ENCODE assay signal across 12 mouse cellular contexts in genomic region chr3:84218498-84218897, GRCm38 (mm10). TPM values are rescaled to one million over a fixed set of nuclear protein-coding genes. Genes with fewer than 3 reads are reported as not detected.
DNase-seq lines count a peak whose midpoint lies in the region; ATAC-seq and TF ChIP-seq lines count a peak whose summit lies in the region.
"Had no signal": no experiment of that assay in that cellular context is flagged by ENCODE, and none has a peak within 500 bp of the region (broad histone marks: within the 10 kb centered on the region; RNA-seq: fewer than 3 reads in every experiment).

No protein-coding gene starts in this region.

- no peak for DNase-seq in hindbrain, embryonic 11.5 days (ENCODE audit: low spot score)
- DNase-seq in midbrain, embryonic 14.5 days: no peak
- DNase-seq in spleen, postnatal 4 days (ENCODE audit: low spot score in 2 of 2): no peak
- no peak for DNase-seq in thymus, postnatal 4 days
- no peak for DNase-seq in left cerebral cortex, postnatal 10 days (ENCODE audit: extremely low spot score in 1 of 2, low spot score in 2 of 2)
- DNase-seq: heart, postnatal 14 days; kidney, adult 2 months; layer of hippocampus, adult 9-11 months; liver, embryonic 13.5 days; thymus, adult 18-20 months had no signal

- ATAC-seq in embryonic facial prominence, embryonic 12.5 days (ENCODE audit: insufficient number of reproducible peaks, insufficient read depth, low FRiP score, low TSS enrichment): no peak
- ATAC-seq in hindbrain, embryonic 11.5 days (ENCODE audit: low FRiP score): no peak
- ATAC-seq in midbrain, embryonic 14.5 days (ENCODE audit: low FRiP score, low TSS enrichment): no peak

- H3K9ac ChIP-seq in ES-Bruce4 (ENCODE audit: low read depth, poor library complexity, severe bottlenecking): peak overlapping the region; percentile 58; the same call in 1 of the 2 replicates
- H3K9ac ChIP-seq in embryonic facial prominence, embryonic 12.5 days: no peak overlapping the region
- H3K9ac ChIP-seq in hindbrain, embryonic 11.5 days (ENCODE audit: low read depth, low read length): no peak overlapping the region
- peak overlapping the region; percentile 64; the same call in 1 of the 2 replicates for H3K9ac ChIP-seq in midbrain, embryonic 14.5 days (replicated peaks; ENCODE audit: low read length)
- H3K9ac ChIP-seq: liver, embryonic 13.5 days had no signal

- H3K27me3 ChIP-seq in ES-Bruce4 (ENCODE audit: control insufficient read depth, insufficient read depth, low read length, poor library complexity, severe bottlenecking): no peaks in the 10 kb centered on the region
- H3K27me3 ChIP-seq in embryonic facial prominence, embryonic 12.5 days: no peaks in the 10 kb centered on the region
- H3K27me3 ChIP-seq in hindbrain, embryonic 11.5 days (ENCODE audit: control insufficient read depth, insufficient read depth, low read length): no peaks in the 10 kb centered on the region
- no peaks in the 10 kb centered on the region for H3K27me3 ChIP-seq in midbrain, embryonic 14.5 days (ENCODE audit: control insufficient read depth, insufficient read depth, low read length)

- TF ChIP-seq EP300 in ES-Bruce4 (IDR thresholded peaks at IDR 0.05; ENCODE audit: insufficient read depth, low read depth, low read length): no peak

- TF ChIP-seq POLR2A in ES-Bruce4 (IDR thresholded peaks at IDR 0.05; ENCODE audit: insufficient read depth, low read length): no peak

- peaks cover 3% of the 10 kb centered on the region for H3K4me1 ChIP-seq in ES-Bruce4 (ENCODE audit: control insufficient read depth, insufficient read depth, low read length)
- peaks cover 33% of the 10 kb centered on the region for H3K4me1 ChIP-seq in embryonic facial prominence, embryonic 12.5 days
- H3K4me1 ChIP-seq in hindbrain, embryonic 11.5 days (replicated peaks; ENCODE audit: control insufficient read depth, insufficient read depth, low read length): peaks cover 12% of the 10 kb centered on the region; the same call in 1 of the 2 replicates
- H3K4me1 ChIP-seq in midbrain, embryonic 14.5 days (ENCODE audit: control insufficient read depth, insufficient read depth, low read length): peaks cover 62% of the 10 kb centered on the region

- H3K9me3 ChIP-seq in ES-Bruce4 (replicated peaks; ENCODE audit: control insufficient read depth, insufficient read depth, low read length, poor library complexity, severe bottlenecking): peaks cover 3% of the 10 kb centered on the region
- no peaks in the 10 kb centered on the region for H3K9me3 ChIP-seq in embryonic facial prominence, embryonic 12.5 days
- H3K9me3 ChIP-seq in hindbrain, embryonic 11.5 days (ENCODE audit: control insufficient read depth, low read length): no peaks in the 10 kb centered on the region
- no peaks in the 10 kb centered on the region for H3K9me3 ChIP-seq in midbrain, embryonic 14.5 days (ENCODE audit: control insufficient read depth, low read length)
- H3K9me3 ChIP-seq: liver, embryonic 13.5 days had no signal

- H3K4me2 ChIP-seq in embryonic facial prominence, embryonic 12.5 days (replicated peaks): peak overlapping the region; percentile 81
- H3K4me2 ChIP-seq in hindbrain, embryonic 11.5 days (replicated peaks; ENCODE audit: low read depth, low read length): peak overlapping the region; percentile 26
- peak overlapping the region; percentile 77 for H3K4me2 ChIP-seq in midbrain, embryonic 14.5 days (ENCODE audit: low read length)
- H3K4me2 ChIP-seq: liver, embryonic 13.5 days had no signal

- no peak overlapping the region for H3K27ac ChIP-seq in ES-Bruce4 (ENCODE audit: insufficient read depth, low read length)
- H3K27ac ChIP-seq in embryonic facial prominence, embryonic 12.5 days: peak overlapping the region; percentile 60; the same call in 1 of the 2 replicates
- H3K27ac ChIP-seq in hindbrain, embryonic 11.5 days (ENCODE audit: low read depth, low read length): no peak overlapping the region
- peak overlapping the region; percentile 27; the same call in 1 of the 2 replicates for H3K27ac ChIP-seq in midbrain, embryonic 14.5 days (replicated peaks; ENCODE audit: low read depth, low read length)
- H3K27ac ChIP-seq: liver, embryonic 13.5 days had no signal

- TF ChIP-seq CTCF in ES-Bruce4 (IDR thresholded peaks at IDR 0.05; ENCODE audit: low read depth, low read length): no peak

- no peak overlapping the region for H3K4me3 ChIP-seq in ES-Bruce4 (ENCODE audit: low read depth, low read length)
- H3K4me3 ChIP-seq in embryonic facial prominence, embryonic 12.5 days: no peak overlapping the region
- H3K4me3 ChIP-seq in hindbrain, embryonic 11.5 days (ENCODE audit: low read depth, low read length): peak overlapping the region; percentile 45
- peak overlapping the region; percentile 44 for H3K4me3 ChIP-seq in midbrain, embryonic 14.5 days (replicated peaks; ENCODE audit: low read depth, low read length)
- H3K4me3 ChIP-seq: liver, embryonic 13.5 days had no signal

- intact Hi-C loops in left cerebral cortex, postnatal 10 days (cut with DNase I): loop anchor here (5.0 kb wide), 1 partner anchor 39 kb away; no protein-coding TSS in a partner anchor

- WGBS in embryonic facial prominence, embryonic 12.5 days: 41% methylated on average over 2 of the region's 2 CpGs
- 59% methylated on average over 2 of the region's 2 CpGs for WGBS in hindbrain, embryonic 11.5 days
- WGBS in midbrain, embryonic 14.5 days: 41% methylated on average over 2 of the region's 2 CpGs

- H3K36me3 ChIP-seq in ES-Bruce4 (ENCODE audit: control insufficient read depth, insufficient read depth, low read length, poor library complexity, severe bottlenecking): no peaks in the 10 kb centered on the region
- H3K36me3 ChIP-seq in embryonic facial prominence, embryonic 12.5 days: no peaks in the 10 kb centered on the region
- no peaks in the 10 kb centered on the region for H3K36me3 ChIP-seq in hindbrain, embryonic 11.5 days (ENCODE audit: control insufficient read depth, insufficient read depth, low read length)
- no peaks in the 10 kb centered on the region for H3K36me3 ChIP-seq in midbrain, embryonic 14.5 days (ENCODE audit: control insufficient read depth, insufficient read depth, low read length)
- H3K36me3 ChIP-seq: liver, embryonic 13.5 days had no signal

RNA-seq across cellular contexts. Expression of gene Gm6525, which starts 44.6 kb away (rescaled TPM):
- 0.93 TPM in 1 of 2 replicates, not detected in the other for polyA plus RNA-seq in ES-Bruce4 (2011; ENCODE audit: insufficient read depth, insufficient read length, low read depth, missing spikeins)
- 0.97 and 1.00 TPM in 2 replicates for polyA plus RNA-seq in embryonic facial prominence, embryonic 12.5 days (2016; fragmentation: Nextera tagmentation; extraction: Ambion mirVana)
- 0.99 and 1.6 TPM in 2 replicates for polyA plus RNA-seq in hindbrain, embryonic 11.5 days (2014; fragmentation: Nextera tagmentation; extraction: Ambion mirVana)
- 3.1 and 3.2 TPM in 2 replicates for polyA plus RNA-seq in midbrain, embryonic 14.5 days (2014; fragmentation: Nextera tagmentation; extraction: Ambion mirVana)
- not detected for total RNA-seq in left cerebral cortex, postnatal 10 days (2021)
- total RNA-seq: heart, postnatal 14 days had no signal
- polyA plus RNA-seq: kidney, adult 2 months; liver, embryonic 13.5 days had no signal

Comparison
In these comparisons a context has a peak if more than half of its experiments do, and no peak if none do; other contexts are left out.
1. H3K27ac ChIP-seq: peak in embryonic facial prominence, embryonic 12.5 days (single experiment) and midbrain, embryonic 14.5 days (single experiment); none in ES-Bruce4 (single experiment) and hindbrain, embryonic 11.5 days (single experiment).
2. H3K4me3 ChIP-seq: peak in hindbrain, embryonic 11.5 days (single experiment) and midbrain, embryonic 14.5 days (single experiment); none in ES-Bruce4 (single experiment) and embryonic facial prominence, embryonic 12.5 days (single experiment).
3. H3K9ac ChIP-seq: peak in ES-Bruce4 (single experiment) and midbrain, embryonic 14.5 days (single experiment); none in embryonic facial prominence, embryonic 12.5 days (single experiment) and hindbrain, embryonic 11.5 days (single experiment).
4. H3K4me2 ChIP-seq: peak in every context shown above with its lines; median percentile 81 in embryonic facial prominence, embryonic 12.5 days; 77 in midbrain, embryonic 14.5 days; 26 in hindbrain, embryonic 11.5 days.